Mouse (Mus musculus) CD8-positive naive resting alpha-beta T cell, adult 2 months (primary cell): Measurements from ENCODE around the gene Klk1b22.
"Not testable (repeated sequence)": the region's sequence is repeated elsewhere in the genome, so short reads cannot be mapped to it uniquely, and the experiment has no call there.

Experiments
- DNase-seq, 2 experiments: peaks; one replicate each; pipeline ENCODE4 v3.0.0; 2022; ENCODE audit warnings: low read depth in 2 of 2, low spot score in 2 of 2

Gene Klk1b22

DNA sequence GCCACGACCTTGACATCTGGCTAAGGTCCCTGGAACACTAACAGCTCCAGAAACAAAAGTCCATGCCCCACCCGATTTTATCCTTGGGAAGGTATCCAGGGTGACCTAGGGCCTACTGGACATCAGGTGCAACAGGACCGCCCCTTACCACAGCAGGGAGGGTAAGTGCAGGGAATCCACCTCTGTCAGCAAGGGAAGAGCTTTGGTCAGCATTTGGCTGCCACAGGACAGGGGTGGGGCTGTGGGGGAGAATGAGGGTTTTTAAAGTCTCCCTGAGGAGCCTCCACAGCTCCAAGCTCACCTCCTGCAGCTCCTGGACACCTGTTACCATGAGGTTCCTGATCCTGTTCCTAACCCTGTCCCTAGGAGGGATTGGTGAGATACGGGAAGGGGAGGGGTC lies at the start of gene Klk1b22:
Gene Klk1b22 (plus strand): TSS at position 301 of the 400 bp plus-strand sequence.
- no peak for DNase-seq

DNA sequence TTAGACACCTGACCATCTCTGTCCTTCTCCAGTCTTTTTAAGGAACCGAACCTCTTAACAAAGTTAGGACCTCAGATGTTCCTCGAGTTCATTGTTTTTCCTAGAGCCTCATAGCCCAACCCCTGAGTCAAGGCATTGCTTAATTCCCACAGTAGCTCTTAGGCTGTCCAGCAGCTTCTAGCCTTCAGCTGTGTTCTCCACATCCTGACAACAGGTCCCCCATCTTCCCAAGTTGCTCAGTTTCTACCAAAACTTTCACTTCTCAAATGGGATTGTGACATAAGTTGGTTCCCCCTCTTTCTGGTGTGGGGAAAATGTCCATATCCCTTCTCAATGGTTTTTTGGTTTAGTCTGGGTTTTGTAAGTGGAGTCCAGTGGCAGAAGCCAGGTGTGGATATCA lies 40.4 kb upstream of the Klk1b22 start:
- no peak for DNase-seq

DNA sequence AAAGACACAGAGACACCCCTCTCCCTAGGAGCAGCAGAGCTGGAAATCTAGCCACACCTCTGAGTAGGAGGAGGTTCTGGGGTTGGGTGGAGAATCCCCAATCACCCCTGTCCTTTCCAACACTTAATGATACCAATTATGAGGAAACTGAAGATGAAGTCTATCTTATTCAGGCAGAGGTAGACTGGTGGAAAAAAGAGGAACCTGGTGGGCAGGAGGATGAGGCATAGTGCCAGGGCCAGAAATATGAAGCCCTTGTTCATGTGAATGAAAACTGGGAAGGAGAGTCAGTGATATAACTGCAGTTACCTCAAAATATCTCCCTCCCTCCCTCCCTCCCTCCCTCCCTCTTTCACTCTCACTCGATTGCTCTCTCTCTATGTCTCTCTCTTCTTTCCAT lies 34.8 kb upstream of the Klk1b22 start:
- DNase-seq: no peak

DNA sequence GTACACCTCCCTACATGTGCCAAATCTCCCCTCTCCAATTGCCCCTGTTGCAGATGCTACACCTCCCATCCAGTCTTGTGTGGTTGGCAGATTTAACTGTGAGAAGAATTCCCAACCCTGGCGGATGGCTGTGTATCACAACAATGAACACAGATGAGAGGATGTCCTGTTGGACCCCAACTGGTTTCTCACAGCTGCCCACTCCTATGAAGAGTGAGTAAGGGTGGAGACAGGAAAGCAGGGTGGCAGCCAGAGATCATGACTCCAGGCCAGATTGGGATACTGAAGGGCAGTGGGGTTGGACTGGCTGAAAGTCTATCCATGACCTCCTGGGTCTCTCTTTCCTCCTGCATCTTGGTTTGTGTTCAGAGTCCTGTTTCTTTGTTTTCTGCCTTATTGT lies 16.4 kb upstream of the Klk1b22 start:
- no peak for DNase-seq

DNA sequence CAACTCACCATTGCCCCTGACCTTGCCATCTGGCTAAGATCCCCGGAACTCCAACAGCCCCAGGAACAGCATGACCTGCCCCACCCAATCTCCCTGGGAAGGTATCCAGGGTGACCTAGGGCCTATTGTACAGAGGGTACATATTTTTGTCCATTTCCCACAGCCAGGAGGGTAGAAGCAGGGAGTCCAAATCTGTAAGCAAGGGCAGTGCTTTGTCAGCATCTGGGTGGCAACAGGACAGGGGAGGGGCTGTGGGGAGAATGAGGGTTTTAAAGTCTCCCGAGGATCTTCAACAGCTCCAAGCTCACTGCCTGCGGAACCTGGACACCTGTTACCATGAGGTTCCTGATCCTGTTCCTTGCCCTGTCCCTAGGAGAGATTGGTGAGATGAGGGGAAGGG lies 10.4 kb upstream of the Klk1b22 start, which contains the start of gene Klk1b21:
Gene Klk1b21 (plus strand): TSS at position 301 of the 400 bp plus-strand sequence.
- not testable (repeated sequence) for DNase-seq

DNA sequence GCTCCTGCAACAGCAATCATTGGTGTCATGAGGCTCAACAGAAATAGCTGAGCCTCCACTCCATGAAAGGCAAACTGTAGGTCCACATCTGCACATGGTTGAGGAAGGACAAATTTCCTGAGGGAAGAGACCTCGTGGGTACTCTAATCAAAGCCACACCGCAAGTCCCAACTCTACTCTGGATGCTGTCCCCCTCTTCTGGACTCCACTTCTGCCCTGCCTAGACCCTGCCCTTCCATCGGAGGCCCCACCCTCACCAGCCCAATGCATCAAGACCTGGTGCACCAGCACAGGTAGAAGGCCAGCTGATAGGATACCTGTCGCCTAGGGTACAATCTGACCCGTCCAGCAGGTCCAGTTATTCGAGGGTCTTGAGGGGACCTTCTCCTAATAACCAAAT lies 11.0 kb downstream of the Klk1b22 start:
- no peak for DNase-seq

DNA sequence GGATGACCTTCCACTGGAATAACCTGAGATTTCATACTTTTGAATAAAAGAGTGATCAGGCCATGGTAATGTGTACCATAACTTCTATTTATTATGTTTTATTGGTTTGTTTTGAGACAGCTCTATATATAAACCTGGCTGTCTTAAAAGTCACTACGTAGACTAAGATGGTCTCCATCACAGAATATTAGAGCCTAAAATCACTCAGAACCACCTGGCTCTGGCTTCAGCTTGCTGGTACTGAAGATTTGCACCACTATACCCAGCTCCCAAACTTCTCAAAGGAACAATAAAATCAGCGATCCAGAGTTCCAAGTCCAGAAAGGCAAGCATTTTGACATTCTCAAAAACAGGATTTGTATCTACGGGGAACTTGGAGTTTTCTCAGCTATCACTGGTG lies 24.0 kb downstream of the Klk1b22 start, which contains the start of gene Klk1b16:
Gene Klk1b16 (plus strand): TSS at position 301 of the 400 bp plus-strand sequence.
- DNase-seq: no peak
